Mouse (Mus musculus): Measurements from ENCODE around the gene Zfp981.
"Not testable (repeated sequence)": the region's sequence is repeated elsewhere in the genome, so short reads cannot be mapped to it uniquely, and the experiment has no call there.

Gene Zfp981

GRCm38 (mm10) chr4:146485183-146485939 lies 16.5 kb upstream of the Zfp981 start:
- in situ Hi-C loops (cut with MboI; ENCODE audit: low sequenced_read_pairs) = not testable (repeated sequence)

- in situ Hi-C loops (cut with MboI; ENCODE audit: low sequenced_read_pairs) = not testable (repeated sequence)
Measured at GRCm38 (mm10) chr4:146486753-146487152, 15.1 kb upstream of the Zfp981 start.

GRCm38 (mm10) chr4:146489196-146489595 lies 12.6 kb upstream of the Zfp981 start:
- in situ Hi-C loops (cut with MboI; ENCODE audit: low sequenced_read_pairs) = not testable (repeated sequence)

GRCm38 (mm10) chr4:146491993-146492392 lies 9.8 kb upstream of the Zfp981 start:
- in situ Hi-C loops (cut with MboI; ENCODE audit: low sequenced_read_pairs) = not testable (repeated sequence)

GRCm38 (mm10) chr4:146492439-146492838 lies 9.4 kb upstream of the Zfp981 start:
- in situ Hi-C loops (cut with MboI; ENCODE audit: low sequenced_read_pairs) = no loop called here

GRCm38 (mm10) chr4:146492851-146493250 lies 9.0 kb upstream of the Zfp981 start:
- in situ Hi-C loops (cut with MboI; ENCODE audit: low sequenced_read_pairs) = no loop called here

- in situ Hi-C loops (cut with MboI; ENCODE audit: low sequenced_read_pairs) = not testable (repeated sequence)
Measured at GRCm38 (mm10) chr4:146493319-146493907, 8.4 kb upstream of the Zfp981 start.

- in situ Hi-C loops (cut with MboI; ENCODE audit: low sequenced_read_pairs) = no loop called here
Measured at GRCm38 (mm10) chr4:146494980-146495379, 6.8 kb upstream of the Zfp981 start.

GRCm38 (mm10) chr4:146497695-146498275 lies 4.0 kb upstream of the Zfp981 start:
- in situ Hi-C loops (cut with MboI; ENCODE audit: low sequenced_read_pairs) = not testable (repeated sequence)

GRCm38 (mm10) chr4:146509029-146509428 lies 7.2 kb downstream of the Zfp981 start:
- in situ Hi-C loops (cut with MboI; ENCODE audit: low sequenced_read_pairs) = not testable (repeated sequence)

- in situ Hi-C loops (cut with MboI; ENCODE audit: low sequenced_read_pairs) = not testable (repeated sequence)
Measured at GRCm38 (mm10) chr4:146511871-146512270, 10.0 kb downstream of the Zfp981 start.

GRCm38 (mm10) chr4:146516474-146516873 lies 14.6 kb downstream of the Zfp981 start:
- in situ Hi-C loops (cut with MboI; ENCODE audit: low sequenced_read_pairs) = no loop called here

- in situ Hi-C loops (cut with MboI; ENCODE audit: low sequenced_read_pairs) = not testable (repeated sequence)
Measured at GRCm38 (mm10) chr4:146517150-146517549, 15.3 kb downstream of the Zfp981 start.

- in situ Hi-C loops (cut with MboI; ENCODE audit: low sequenced_read_pairs) = no loop called here
Measured at GRCm38 (mm10) chr4:146520723-146521122, 18.9 kb downstream of the Zfp981 start.

- in situ Hi-C loops (cut with MboI; ENCODE audit: low sequenced_read_pairs) = no loop called here
Measured at GRCm38 (mm10) chr4:146534574-146534973, 32.7 kb downstream of the Zfp981 start.

GRCm38 (mm10) chr4:146535883-146536282 lies 34.1 kb downstream of the Zfp981 start:
- in situ Hi-C loops (cut with MboI; ENCODE audit: low sequenced_read_pairs) = no loop called here

GRCm38 (mm10) chr4:146579905-146580873 lies 78.4 kb downstream of the Zfp981 start:
- in situ Hi-C loops (cut with MboI; ENCODE audit: low sequenced_read_pairs) = not testable (repeated sequence)
